Mouse (Mus musculus) CH12.LX (cell line): Measurements from ENCODE around the gene Slc26a3.

ENCODE experiments used
- CHD2 ChIP-seq: IDR thresholded peaks from 2 replicates; pipeline ENCODE4 v1.6.1; 2011; ENCODE audit warnings: low read length, improper control_type of control experiment
- CTCF ChIP-seq, 2 experiments: IDR thresholded peaks in 1 of 2; conservative IDR thresholded peaks in 1 of 2; 2 replicates each; pipeline ENCODE4 v1.5.1; 2011 to 2012; ENCODE audit warnings: low read depth in 2 of 2, low read length in 2 of 2, improper control_type of control experiment in 1 of 2, inconsistent platforms in 1 of 2, mild to moderate bottlenecking in 1 of 2, moderate library complexity in 1 of 2
- E2F4 ChIP-seq: IDR thresholded peaks from 2 replicates; pipeline ENCODE4 v1.6.1; 2011; ENCODE audit warnings: low read depth, low read length, improper control_type of control experiment; ENCODE audit not compliant: insufficient replicate concordance
- ETS1 ChIP-seq: conservative IDR thresholded peaks from 2 replicates; pipeline ENCODE4 v1.6.1; 2012; ENCODE audit warnings: low read depth, mild to moderate bottlenecking, inconsistent platforms, low read length, improper control_type of control experiment, moderate library complexity
- MAZ ChIP-seq: IDR thresholded peaks from 2 replicates; pipeline ENCODE4 v1.6.1; 2012; ENCODE audit warnings: low read depth, mild to moderate bottlenecking, inconsistent platforms, low read length, improper control_type of control experiment, moderate library complexity
- NELFE ChIP-seq: IDR thresholded peaks from 2 replicates; pipeline ENCODE4 v1.6.1; 2011; ENCODE audit warnings: low read depth, low read length, improper control_type of control experiment
- PAX5 ChIP-seq: IDR thresholded peaks from 2 replicates; pipeline ENCODE4 v1.6.1; 2012; ENCODE audit warnings: low read length, inconsistent platforms, mixed read lengths
- POLR2A ChIP-seq: IDR thresholded peaks from 2 replicates; pipeline ENCODE4 v1.6.1; 2011; ENCODE audit warnings: low read depth, mild to moderate bottlenecking, improper control_type of control experiment, low read length
- SIN3A ChIP-seq: IDR thresholded peaks from 2 replicates; pipeline ENCODE4 v1.6.1; 2012; ENCODE audit warnings: low read length, improper control_type of control experiment, inconsistent platforms
- TCF12 ChIP-seq: IDR thresholded peaks from 2 replicates; pipeline ENCODE4 v1.6.1; 2014; ENCODE audit warnings: low read depth, mild to moderate bottlenecking, inconsistent platforms, low read length, improper control_type of control experiment
- USF1 ChIP-seq: IDR thresholded peaks from 2 replicates; pipeline ENCODE4 v1.6.1; 2014; ENCODE audit warnings: low read depth, mild to moderate bottlenecking, inconsistent platforms, low read length, improper control_type of control experiment
- USF2 ChIP-seq: conservative IDR thresholded peaks from 2 replicates; pipeline ENCODE4 v1.6.1; 2011; ENCODE audit warnings: low read depth, low read length, improper control_type of control experiment

DNA sequence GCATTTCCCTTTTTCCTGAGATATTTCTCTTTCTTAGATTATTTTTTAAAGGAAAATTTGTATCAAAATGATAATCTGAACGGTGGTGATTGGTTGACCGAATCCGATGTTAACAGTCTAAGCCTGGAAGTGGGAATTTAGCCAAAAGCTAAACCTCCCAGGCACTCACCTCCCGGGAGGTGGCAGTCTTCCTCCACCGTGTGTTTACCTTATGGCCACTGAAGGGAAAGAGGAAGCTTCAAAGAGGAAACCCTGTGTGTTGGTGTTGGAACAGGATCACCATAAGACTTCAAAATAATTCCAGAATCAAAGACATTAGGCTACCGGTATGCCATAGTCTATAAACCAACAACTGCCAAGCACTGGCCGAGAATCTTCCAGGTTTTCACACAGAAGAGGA, 21.0 kb upstream of the Slc26a3 start:
- TF ChIP-seq POLR2A (no peak), CTCF (conservative IDR thresholded peaks at IDR 0.05 in 1 of 2, IDR thresholded peaks at IDR 0.05 in 1 of 2; ENCODE audit: low read depth in 2 of 2, low read length in 2 of 2) (peak in 1 of 2 experiments; percentile 21; a peak in 2 of 4 replicates), USF1 (no peak), ETS1 (no peak), E2F4 (no peak), USF2 (no peak), CHD2 (no peak), TCF12 (no peak), NELFE (no peak), PAX5 (no peak), MAZ (no peak), SIN3A (no peak)
